Mouse (Mus musculus) CH12.LX (cell line): ENCODE measurements around the gene Acox3. TPM values are rescaled to one million over a fixed set of nuclear protein-coding genes. Genes with fewer than 3 reads are reported as not detected.

Experiments
- DNase-seq: peaks from one replicate; pipeline ENCODE4 v3.0.0-alpha.2; 2013; ENCODE audit errors: extremely low read depth
- H3K27ac ChIP-seq: 2 replicates; pipeline ENCODE4 v1.5.1; 2012; ENCODE audit warnings: low read depth, mild to moderate bottlenecking, control low read depth, moderate library complexity; ENCODE audit not compliant: insufficient read depth
- H3K27me3 ChIP-seq: replicated peaks from 2 replicates; pipeline ENCODE3; 2012; ENCODE audit warnings: inconsistent platforms
- H3K36me3 ChIP-seq, 2 experiments: replicated peaks in 1 of 2; 2 replicates each; pipeline versions ENCODE3 to v1.6.1; 2012; ENCODE audit warnings: inconsistent platforms in 1 of 2, low read length in 1 of 2, mild to moderate bottlenecking in 1 of 2, mixed read lengths in 1 of 2, moderate library complexity in 1 of 2; ENCODE audit not compliant: control insufficient read depth in 1 of 2, insufficient read depth in 1 of 2
- H3K4me1 ChIP-seq, 2 experiments: 2 replicates each; pipeline ENCODE4 v1.6.1; 2012; ENCODE audit warnings: inconsistent platforms in 1 of 2, moderate library complexity in 1 of 2; ENCODE audit not compliant: insufficient read depth in 2 of 2, control insufficient read depth in 1 of 2
- H3K4me2 ChIP-seq: 2 replicates; pipeline ENCODE4 v1.6.1; 2012; ENCODE audit warnings: low read depth, mild to moderate bottlenecking, control low read depth; ENCODE audit not compliant: poor library complexity, insufficient read depth, severe bottlenecking
- H3K4me3 ChIP-seq, 3 experiments: fragments of 150-350 bp in 1 of 3; sonication (generic) in 1 of 3; replicated peaks in 1 of 3; 2 replicates each; pipeline versions ENCODE3 to v1.5.1; 2011 to 2012; ENCODE audit warnings: low read depth in 2 of 3, low read length in 2 of 3, mild to moderate bottlenecking in 2 of 3, moderate library complexity in 2 of 3, control low read depth in 1 of 3, improper control_type of control experiment in 1 of 3, inconsistent platforms in 1 of 3, mixed read lengths in 1 of 3; ENCODE audit not compliant: poor library complexity in 1 of 3
- H3K79me2 ChIP-seq: replicated peaks from 2 replicates; pipeline ENCODE4 v1.6.1; 2012; ENCODE audit warnings: mild to moderate bottlenecking, moderate library complexity; ENCODE audit not compliant: control insufficient read depth, poor library complexity, insufficient read depth, severe bottlenecking; ENCODE audit errors: extremely low read depth
- H3K9ac ChIP-seq: 2 replicates; pipeline ENCODE4 v1.6.1; 2012; ENCODE audit warnings: low read depth, mild to moderate bottlenecking, control low read depth, moderate library complexity; ENCODE audit not compliant: insufficient read depth
- H3K9me3 ChIP-seq: replicated peaks from 2 replicates; pipeline ENCODE3; 2012; ENCODE audit warnings: low read length, inconsistent platforms, mixed read lengths
- BHLHE40 ChIP-seq: IDR thresholded peaks from 2 replicates; pipeline ENCODE4 v1.6.1; 2011; ENCODE audit warnings: mild to moderate bottlenecking, low read depth, low read length, improper control_type of control experiment
- E2F4 ChIP-seq: IDR thresholded peaks from 2 replicates; pipeline ENCODE4 v1.6.1; 2011; ENCODE audit warnings: low read depth, low read length, improper control_type of control experiment; ENCODE audit not compliant: insufficient replicate concordance
- EP300 ChIP-seq: IDR thresholded peaks from 2 replicates; pipeline ENCODE4 v1.6.1; 2011; ENCODE audit warnings: low read length, improper control_type of control experiment
- ETS1 ChIP-seq: conservative IDR thresholded peaks from 2 replicates; pipeline ENCODE4 v1.6.1; 2012; ENCODE audit warnings: low read depth, mild to moderate bottlenecking, inconsistent platforms, low read length, improper control_type of control experiment, moderate library complexity
- GABPA ChIP-seq: IDR thresholded peaks from 2 replicates; pipeline ENCODE4 v1.6.1; 2012; ENCODE audit warnings: low read depth, low read length, improper control_type of control experiment, inconsistent platforms; ENCODE audit not compliant: insufficient replicate concordance
- HCFC1 ChIP-seq: IDR thresholded peaks from 2 replicates; pipeline ENCODE4 v1.6.1; 2012; ENCODE audit warnings: low read depth, mild to moderate bottlenecking, inconsistent platforms, low read length, improper control_type of control experiment
- IRF4 ChIP-seq: IDR thresholded peaks from 2 replicates; pipeline ENCODE4 v1.6.1; 2014; ENCODE audit warnings: low read depth, mild to moderate bottlenecking, inconsistent platforms, low read length, improper control_type of control experiment
- KAT2A ChIP-seq: IDR thresholded peaks from 2 replicates; pipeline ENCODE4 v1.6.1; 2012; ENCODE audit warnings: low read length, improper control_type of control experiment, inconsistent platforms; ENCODE audit not compliant: insufficient replicate concordance
- MAFK ChIP-seq: IDR thresholded peaks from 2 replicates; pipeline ENCODE4 v1.6.1; 2011; ENCODE audit warnings: low read length, improper control_type of control experiment; ENCODE audit not compliant: insufficient replicate concordance
- MAX ChIP-seq: IDR thresholded peaks from 2 replicates; pipeline ENCODE4 v1.6.1; 2011; ENCODE audit warnings: low read length, improper control_type of control experiment
- MYC ChIP-seq: IDR thresholded peaks from 2 replicates; pipeline ENCODE4 v1.6.1; 2011; ENCODE audit warnings: low read depth, mild to moderate bottlenecking, improper control_type of control experiment, low read length
- NRF1 ChIP-seq: IDR thresholded peaks from 2 replicates; pipeline ENCODE4 v1.6.1; 2014; ENCODE audit warnings: low read depth, mild to moderate bottlenecking, inconsistent platforms, low read length, improper control_type of control experiment, moderate library complexity
- PAX5 ChIP-seq: IDR thresholded peaks from 2 replicates; pipeline ENCODE4 v1.6.1; 2012; ENCODE audit warnings: low read length, inconsistent platforms, mixed read lengths
- TBP ChIP-seq: conservative IDR thresholded peaks from 2 replicates; pipeline ENCODE4 v1.6.1; 2011; ENCODE audit warnings: low read depth, low read length, improper control_type of control experiment
- USF1 ChIP-seq: IDR thresholded peaks from 2 replicates; pipeline ENCODE4 v1.6.1; 2014; ENCODE audit warnings: low read depth, mild to moderate bottlenecking, inconsistent platforms, low read length, improper control_type of control experiment
- ZKSCAN1 ChIP-seq: IDR thresholded peaks from 2 replicates; pipeline ENCODE4 v1.6.1; 2012; ENCODE audit warnings: low read depth, inconsistent platforms, low read length, improper control_type of control experiment, borderline replicate concordance
- ZMIZ1 ChIP-seq: IDR thresholded peaks from 2 replicates; pipeline ENCODE4 v1.6.1; 2012; ENCODE audit warnings: low read depth, mild to moderate bottlenecking, inconsistent platforms, low read length, improper control_type of control experiment
- ZNF384 ChIP-seq: IDR thresholded peaks from 2 replicates; pipeline ENCODE4 v1.6.1; 2012; ENCODE audit warnings: low read depth, low read length, improper control_type of control experiment, inconsistent platforms
- dilution Hi-C: fragments of 300-500 bp; cut with MboI; formaldehyde crosslinking; loops from 2 replicates; pipeline ENCODE4 v1.14.3; 2020; ENCODE audit warnings: low sequenced_read_pairs; ENCODE audit not compliant: extremely low pct_unique_long_range_greater_than_20kb, extremely low pct_ligation_motif_present
- in situ Hi-C: fragments of 300-500 bp; cut with MboI; formaldehyde crosslinking; loops from 3 replicates; pipeline ENCODE4 v1.14.3; 2019; ENCODE audit warnings: low sequenced_read_pairs, low pct_ligation_motif_present, low pct_unique_long_range_greater_than_20kb, mixed read lengths
- polyA plus RNA-seq: library from polyadenylated mRNA; unstranded; fragments of >175 nt; gene quantifications from 2 replicates; pipeline ENCODE4 v1.2.1, GENCODE M21; 2012; ENCODE audit warnings: low read depth; ENCODE audit not compliant: insufficient read length
- total RNA-seq, 2 experiments: library from RNA; depleted of rRNA; stranded (reverse); fragments of 300-350 nt in 1 of 2; fragments of >200 nt in 1 of 2; gene quantifications; 2 replicates each; pipeline ENCODE4 v1.2.3; 2012 to 2014

Acox3 gene
- total and polyA plus RNA-seq, 3 experiments = 11.5 to 32.3 (median 22.3) TPM

DNA sequence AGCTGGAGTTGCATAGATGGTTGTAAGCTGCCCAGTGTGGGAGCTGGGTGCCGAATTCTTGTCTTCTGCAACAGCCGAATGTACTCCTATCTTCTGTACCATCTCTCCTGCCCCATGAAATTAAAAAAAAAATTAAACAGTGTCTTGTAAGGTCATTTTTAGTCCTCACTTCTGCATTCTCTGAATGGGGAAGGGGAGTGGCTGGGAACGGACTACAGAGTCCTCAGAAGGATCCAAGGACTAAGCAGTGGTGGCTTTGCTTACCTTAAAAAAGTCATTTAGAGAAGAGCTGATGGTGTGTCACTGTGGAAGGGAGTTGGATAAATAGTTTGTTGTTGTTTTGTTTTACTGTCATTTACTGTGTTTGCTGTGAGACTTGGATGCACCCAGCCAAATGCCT is 48.4 kb downstream of the Acox3 start:
- Histone ChIP-seq H3K27ac (no peak overlapping the region), H3K4me2 (no peak overlapping the region), H3K9ac (no peak overlapping the region), H3K27me3 (peaks cover 28% of the 10 kb centered on the region), H3K79me2 (no peaks in the 10 kb centered on the region), H3K4me1 (no peaks in the 10 kb centered on the region), H3K4me3 (no peak overlapping the region), H3K36me3 (no peaks in the 10 kb centered on the region), H3K9me3 (no peaks in the 10 kb centered on the region)
- dilution Hi-C loops (no loop called here), in situ Hi-C loops (no loop called here)
- no peak for DNase-seq
- no peak for TF ChIP-seq IRF4
- TF ChIP-seq MAFK = no peak
- no peak for TF ChIP-seq PAX5

DNA sequence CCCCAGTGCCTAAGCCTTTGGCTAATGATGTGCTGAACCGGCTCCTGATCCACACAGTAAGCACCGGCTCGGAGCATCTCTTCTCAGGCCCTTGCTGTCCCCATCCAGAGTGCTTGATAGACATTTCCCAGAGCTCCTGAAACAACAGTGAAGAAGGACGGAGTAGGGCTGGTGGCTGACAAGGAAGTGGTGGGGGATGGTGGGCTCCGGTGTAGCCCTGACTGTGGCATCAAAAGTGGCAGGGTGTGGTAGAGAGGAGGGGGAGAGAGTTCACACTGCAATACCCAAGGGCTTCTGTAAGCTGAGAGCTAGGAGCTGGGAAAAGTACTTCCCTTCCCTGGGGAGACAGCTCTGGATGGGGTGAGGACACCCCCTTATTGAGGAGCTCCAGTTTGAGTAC is 48.9 kb downstream of the Acox3 start:
- Histone ChIP-seq H3K9me3 (no peaks in the 10 kb centered on the region), H3K4me3 (no peak overlapping the region), H3K36me3 (no peaks in the 10 kb centered on the region), H3K4me2 (no peak overlapping the region), H3K79me2 (no peaks in the 10 kb centered on the region), H3K4me1 (no peaks in the 10 kb centered on the region), H3K27ac (no peak overlapping the region), H3K9ac (no peak overlapping the region), H3K27me3 (peaks cover 31% of the 10 kb centered on the region)
- in situ Hi-C loops = no loop called here
- no peak for DNase-seq
- no peak for TF ChIP-seq NRF1
- no peak for TF ChIP-seq GABPA
- TF ChIP-seq ZNF384 = no peak
- TF ChIP-seq BHLHE40 = no peak
- TF ChIP-seq TBP = no peak
- no peak for TF ChIP-seq ETS1
- TF ChIP-seq MAX = no peak
- no peak for TF ChIP-seq HCFC1
- no peak for TF ChIP-seq E2F4
- no peak for TF ChIP-seq ZKSCAN1
- no peak for TF ChIP-seq USF1
- no peak for TF ChIP-seq ZMIZ1
- dilution Hi-C loops = no loop called here

DNA sequence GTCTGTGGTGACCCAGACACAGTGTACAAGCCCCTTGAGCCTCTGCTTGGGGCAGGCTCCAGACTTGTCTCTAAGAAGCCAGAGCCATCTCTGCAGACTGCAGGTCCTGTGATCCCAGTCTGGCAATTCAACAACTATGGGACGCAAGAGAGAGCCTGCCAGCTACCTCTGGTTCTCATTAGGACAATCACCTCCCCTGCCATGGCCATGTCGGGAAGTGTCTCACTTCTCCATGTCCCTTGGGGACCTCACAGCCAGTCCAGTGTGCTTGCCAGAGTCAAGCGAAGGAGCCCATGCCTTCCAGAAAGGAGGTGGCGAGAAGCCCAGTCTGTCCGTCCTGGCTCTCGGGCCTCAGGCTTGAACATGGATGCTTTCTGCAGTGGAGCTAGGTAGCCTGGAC is 50.0 kb downstream of the Acox3 start:
- Histone ChIP-seq H3K9ac (no peak overlapping the region), H3K9me3 (no peaks in the 10 kb centered on the region), H3K4me2 (no peak overlapping the region), H3K27ac (no peak overlapping the region), H3K4me1 (no peaks in the 10 kb centered on the region), H3K79me2 (no peaks in the 10 kb centered on the region), H3K4me3 (no peak overlapping the region), H3K36me3 (no peaks in the 10 kb centered on the region), H3K27me3 (peaks cover 39% of the 10 kb centered on the region)
- no peak for DNase-seq
- TF ChIP-seq MYC (no peak), KAT2A (no peak), MAX (no peak), EP300 (no peak)
- in situ Hi-C loops = no loop called here
- dilution Hi-C loops = no loop called here
